Mouse (Mus musculus): ENCODE results near the gene 2210407C18Rik.

The 2210407C18Rik gene

DNA sequence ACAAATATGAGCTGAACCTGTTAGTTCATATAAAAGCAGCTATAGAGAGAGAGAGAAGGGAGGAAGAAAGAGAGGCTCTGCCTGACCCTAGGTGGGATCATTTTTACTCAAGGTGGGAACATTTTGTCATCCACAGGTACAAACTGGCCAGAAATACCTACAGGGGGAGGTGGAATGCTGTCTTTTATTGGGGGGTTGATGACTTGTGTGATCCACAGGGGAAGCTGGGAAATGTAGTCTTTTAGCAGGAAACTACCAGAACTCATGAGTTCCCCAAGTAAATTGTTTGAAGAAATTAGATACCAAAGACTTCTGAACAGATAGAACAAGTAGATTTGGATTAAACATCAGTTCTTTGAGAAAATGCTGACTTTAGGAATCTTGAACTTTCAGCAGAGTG, 13.8 kb downstream of the 2210407C18Rik start:
- DNase-seq (ENCODE audit: extremely low spot score) = no peak

DNA sequence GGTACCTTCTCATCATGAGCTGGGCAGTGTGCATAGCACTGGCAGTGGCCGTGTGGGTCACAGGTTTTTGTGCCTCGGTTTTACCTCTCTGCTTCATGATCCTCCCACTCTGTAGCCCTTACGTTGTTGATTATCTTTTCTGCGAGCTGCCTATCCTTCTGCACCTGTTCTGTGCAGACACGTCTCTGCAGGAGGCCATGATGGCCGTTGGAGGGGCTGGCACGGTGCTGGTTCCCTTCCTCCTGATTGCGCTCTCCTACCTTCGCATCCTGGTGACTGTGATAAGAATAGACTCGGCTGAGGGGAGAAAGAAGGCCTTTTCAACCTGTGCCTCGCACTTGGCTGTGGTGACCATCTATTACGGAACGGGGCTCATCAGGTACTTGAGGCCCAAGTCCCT, 18.0 kb downstream of the 2210407C18Rik start:
- DNase-seq (ENCODE audit: extremely low spot score) = no peak

DNA sequence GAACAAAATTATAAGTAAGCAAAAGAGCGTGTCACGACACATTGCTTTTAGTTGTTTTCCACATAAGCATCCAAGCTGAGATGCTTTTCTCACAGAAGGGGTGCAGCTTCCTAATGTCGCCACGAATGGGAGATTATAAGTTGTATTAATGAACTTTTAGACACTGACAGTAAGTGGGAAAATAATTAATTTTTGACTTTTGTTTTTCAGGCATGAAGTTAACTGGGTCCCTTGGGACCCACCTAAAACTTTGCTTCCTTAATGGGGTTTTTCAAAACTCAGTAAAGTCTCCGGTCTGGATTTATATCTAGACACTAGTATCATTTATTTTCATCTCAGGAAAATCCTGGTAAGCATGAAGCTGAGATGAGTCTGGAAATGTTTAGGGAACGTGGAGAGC, 21.1 kb downstream of the 2210407C18Rik start, which contains the start of gene Olfr324:
TSS of gene Olfr324 (plus strand) at position 301 of the 400 bp plus-strand sequence.
- no peak for DNase-seq (ENCODE audit: extremely low spot score)

DNA sequence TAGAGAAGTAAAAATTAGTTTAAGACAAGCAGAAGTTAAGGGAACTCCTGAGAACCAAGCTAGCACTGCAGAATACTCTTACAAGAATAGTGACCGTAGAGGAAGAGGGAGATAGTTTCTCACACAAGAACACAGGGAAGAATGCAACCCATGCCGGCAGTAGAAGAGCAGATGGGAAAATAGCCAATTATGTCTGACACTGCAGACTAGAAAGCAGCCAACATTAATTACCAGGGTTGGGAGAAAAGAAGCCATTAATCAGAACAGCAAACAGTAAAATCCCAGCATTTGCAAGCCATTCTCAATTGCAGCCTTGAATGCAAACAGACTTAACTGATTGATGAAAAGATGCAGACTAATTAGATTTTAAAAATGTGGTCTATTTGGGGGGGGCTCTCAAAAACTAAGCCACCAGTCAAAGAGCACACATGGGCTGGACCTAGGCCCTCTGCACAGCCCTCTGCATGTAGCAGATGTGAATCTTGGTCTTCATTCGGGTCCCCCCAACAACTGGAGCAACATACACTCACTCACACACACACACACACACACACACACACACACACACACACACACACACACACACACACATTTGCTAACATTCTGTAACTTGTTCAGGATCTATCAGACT, 27.1 kb downstream of the 2210407C18Rik start:
- no peak for DNase-seq (ENCODE audit: extremely low spot score)

DNA sequence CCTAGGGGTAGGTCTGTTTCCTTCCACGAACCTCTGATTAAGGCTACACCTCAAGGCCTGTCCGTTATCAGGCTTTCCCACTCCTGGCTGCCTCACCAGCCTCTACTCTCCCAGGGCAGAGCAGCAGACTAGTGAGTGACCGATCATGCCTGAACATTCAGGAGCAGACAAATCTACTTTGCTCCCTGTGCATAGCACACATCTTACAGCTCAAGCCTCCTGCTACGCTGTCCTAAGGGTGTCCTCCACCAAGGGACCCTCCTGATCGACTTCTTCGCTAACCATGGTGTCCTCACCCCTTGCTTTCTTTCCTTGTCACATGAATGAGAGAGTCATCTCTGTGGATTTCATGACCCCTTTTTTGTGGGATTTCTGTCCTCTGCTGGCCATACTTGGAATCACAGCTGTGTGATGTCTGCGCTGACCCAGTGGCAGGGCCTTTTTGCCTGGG, 28.0 kb downstream of the 2210407C18Rik start:
- peak; percentile 25 for DNase-seq (ENCODE audit: extremely low spot score)

DNA sequence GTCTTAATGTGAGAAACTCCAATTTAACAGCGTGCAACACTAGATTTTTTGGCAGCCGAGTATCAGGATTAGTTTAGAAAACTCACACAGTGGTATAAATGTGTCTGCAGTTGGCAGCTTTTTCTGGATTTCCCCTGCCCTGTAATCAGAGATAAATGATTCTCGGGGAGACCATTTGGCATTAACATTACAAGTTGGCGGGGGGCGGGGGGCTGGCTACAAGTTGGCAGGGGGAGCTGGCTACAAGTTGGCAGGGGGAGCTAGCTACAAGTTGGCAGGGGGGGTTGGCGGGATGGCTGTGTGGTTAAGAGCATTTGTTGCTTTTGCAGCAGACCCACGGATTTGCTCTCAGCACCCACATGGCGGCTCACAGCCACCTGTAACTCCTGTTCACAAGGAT, 37.2 kb downstream of the 2210407C18Rik start:
- DNase-seq (ENCODE audit: extremely low spot score) = no peak

DNA sequence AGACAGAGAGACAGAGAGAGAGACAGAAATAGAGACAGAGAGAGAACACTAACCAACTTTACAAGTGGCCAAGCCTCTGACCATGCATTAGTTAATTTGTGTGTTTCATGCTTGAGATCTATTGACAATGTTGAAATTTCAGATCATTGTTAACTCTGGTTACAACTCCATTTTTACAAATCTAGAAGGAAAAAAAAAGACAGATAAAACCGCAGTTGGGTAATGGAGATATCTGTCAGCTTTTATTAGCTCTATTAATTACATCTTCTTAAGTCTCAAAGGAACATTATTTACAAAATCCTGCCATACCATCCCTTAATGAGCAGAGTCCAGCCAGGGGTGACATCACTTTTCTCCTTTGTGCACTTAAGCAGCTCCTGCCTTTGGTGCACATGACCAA, 38.4 kb downstream of the 2210407C18Rik start, which contains the start of gene Olfr325:
TSS of gene Olfr325 (plus strand) at position 301 of the 400 bp plus-strand sequence.
- DNase-seq (ENCODE audit: extremely low spot score) = no peak

DNA sequence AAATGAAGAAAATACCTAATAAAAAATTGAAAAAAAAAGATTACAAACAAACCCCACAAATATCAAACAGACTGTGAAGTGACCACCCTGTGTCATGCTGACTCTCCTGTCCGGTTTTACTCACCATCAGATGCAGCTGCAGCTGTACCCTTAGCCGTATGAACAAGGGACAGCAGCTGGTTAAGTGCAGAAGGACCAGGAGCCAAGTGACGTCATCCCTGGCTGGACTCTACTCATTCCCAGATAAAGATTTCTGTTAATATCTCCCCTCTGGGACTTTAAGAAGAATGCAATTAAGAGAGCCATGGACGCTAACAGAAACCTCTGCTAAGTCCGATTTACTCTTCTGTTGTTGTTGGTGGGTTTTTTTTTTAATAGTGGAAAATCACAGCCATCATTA, 45.5 kb downstream of the 2210407C18Rik start, which contains the start of gene Olfr224:
TSS of gene Olfr224 (minus strand) at position 149 of the 400 bp plus-strand sequence.
- DNase-seq (ENCODE audit: extremely low spot score) = no peak

Measured in embryo, embryonic 9.5 days (tissue).